Mouse (Mus musculus) ES-E14 (cell line): ENCODE data around the gene Nucb1. TPM values are rescaled to one million over a fixed set of nuclear protein-coding genes. Genes with fewer than 3 reads are reported as not detected.
"Not testable (repeated sequence)": the region's sequence is repeated elsewhere in the genome, so short reads cannot be mapped to it uniquely, and the experiment has no call there.

ENCODE experiments used
- DNase-seq: peaks from one replicate; pipeline ENCODE4 v3.0.0-alpha.2; 2013; ENCODE audit warnings: low read depth, low spot score
- H3K27ac ChIP-seq: 2 replicates; pipeline ENCODE4 v1.5.1; 2012; ENCODE audit warnings: low read depth, mild to moderate bottlenecking, low read length, moderate library complexity, mixed read lengths; ENCODE audit not compliant: poor library complexity, insufficient read depth, severe bottlenecking
- H3K36me3 ChIP-seq: 2 replicates; pipeline ENCODE4 v1.6.1; 2012; ENCODE audit warnings: mild to moderate bottlenecking, low read length, moderate library complexity, mixed read lengths; ENCODE audit not compliant: control insufficient read depth, poor library complexity, insufficient read depth, severe bottlenecking
- H3K4me1 ChIP-seq, 2 experiments: fragments of 150-350 bp in 1 of 2; sonication (generic) in 1 of 2; 2 replicates each; pipeline ENCODE4 v1.6.1; 2012; ENCODE audit warnings: low read length in 2 of 2, mild to moderate bottlenecking in 1 of 2, mixed read lengths in 1 of 2; ENCODE audit not compliant: control insufficient read depth in 2 of 2, insufficient read depth in 2 of 2, poor library complexity in 1 of 2
- H3K4me3 ChIP-seq, 2 experiments: fragments of 150-350 bp in 1 of 2; sonication (generic) in 1 of 2; 2 replicates each; pipeline ENCODE4 v1.5.1; 2012; ENCODE audit warnings: low read length in 2 of 2, low read depth in 1 of 2, mild to moderate bottlenecking in 1 of 2, mixed read lengths in 1 of 2; ENCODE audit not compliant: insufficient read depth in 1 of 2, poor library complexity in 1 of 2, severe bottlenecking in 1 of 2
- H3K9ac ChIP-seq: 2 replicates; pipeline ENCODE4 v1.6.1; 2012; ENCODE audit warnings: low read depth, mild to moderate bottlenecking, low read length, mixed read lengths; ENCODE audit not compliant: poor library complexity, insufficient read depth, severe bottlenecking
- H3K9me3 ChIP-seq: fragments of 150-350 bp; sonication (generic); 2 replicates; pipeline ENCODE4 v1.6.1; 2012; ENCODE audit warnings: low read depth, mild to moderate bottlenecking, low read length; ENCODE audit not compliant: control insufficient read depth, insufficient read depth
- CHD2 ChIP-seq: IDR thresholded peaks from 2 replicates; pipeline ENCODE4 v1.6.1; 2014; ENCODE audit warnings: mild to moderate bottlenecking, low read depth, low read length, inconsistent platforms
- HCFC1 ChIP-seq: IDR thresholded peaks from 2 replicates; pipeline ENCODE4 v1.6.1; 2012; ENCODE audit warnings: low read length, inconsistent platforms, borderline replicate concordance; ENCODE audit not compliant: insufficient read depth
- MAFK ChIP-seq: IDR thresholded peaks from 2 replicates; pipeline ENCODE4 v1.6.1; 2014; ENCODE audit warnings: mild to moderate bottlenecking, low read depth, low read length, inconsistent platforms; ENCODE audit not compliant: insufficient read depth
- ZC3H11A ChIP-seq: IDR thresholded peaks from 2 replicates; pipeline ENCODE4 v1.6.1; 2012; ENCODE audit warnings: low read depth, mild to moderate bottlenecking, inconsistent platforms, low read length, borderline replicate concordance
- ZNF384 ChIP-seq: IDR thresholded peaks from 2 replicates; pipeline ENCODE4 v1.6.1; 2012; ENCODE audit warnings: low read depth, low read length, inconsistent platforms
- in situ Hi-C, 2 experiments: fragments of 600-800 bp; cut with MboI; formaldehyde crosslinking; loops; one replicate each; pipeline ENCODE4 v1.15.1; 2025; ENCODE audit warnings: low sequenced_read_pairs in 2 of 2, inconsistent platforms in 1 of 2; ENCODE audit not compliant: unreplicated experiment in 2 of 2
- total RNA-seq: library from RNA; depleted of rRNA; stranded (reverse); fragments of 300-350 nt; gene quantifications from 2 replicates; pipeline ENCODE4 v1.2.3, GENCODE M21; 2012

Gene Nucb1
- total RNA-seq, 1 experiment = 131 TPM

DNA sequence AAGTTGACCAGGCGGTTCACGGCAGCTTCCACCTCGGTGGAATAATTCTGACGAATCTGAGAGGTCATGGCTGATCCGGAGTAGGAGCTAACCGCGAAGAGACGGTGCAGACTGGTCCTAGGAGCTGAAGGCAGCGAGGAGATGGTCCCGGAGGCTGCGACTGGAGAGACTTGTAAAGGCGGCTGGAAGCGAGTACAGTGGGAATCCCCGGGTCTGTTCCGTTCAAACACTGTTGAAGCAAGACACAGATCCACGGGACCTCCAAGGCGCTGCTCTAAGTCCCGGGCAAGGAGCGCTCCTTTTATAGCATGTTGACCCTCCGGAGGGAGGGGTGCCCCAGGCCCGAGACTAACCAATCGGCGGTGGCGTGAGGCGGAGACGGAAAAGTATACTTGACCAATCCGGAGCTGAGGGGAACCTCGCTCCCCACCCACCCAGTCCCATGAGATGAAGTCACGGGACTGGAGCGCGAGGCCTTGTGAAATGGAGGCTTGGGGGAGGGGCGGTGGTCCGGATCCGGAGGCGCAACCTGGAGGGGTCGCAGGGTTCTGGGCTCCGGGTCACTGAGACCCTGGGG, 50.6 kb downstream of the Nucb1 start, which contains the start of gene Ftl1:
Ftl1 (minus strand) TSS at position 321 of the 577 bp plus-strand sequence.
- peaks cover 0 to 16% of the 10 kb centered on the region in 2 experiments; a peak in 1 of 4 replicates for H3K4me1 ChIP-seq
- H3K9me3 ChIP-seq, in situ Hi-C loops: not testable (repeated sequence)
- peak within 1 kb of the TSS; percentile 99 for H3K27ac ChIP-seq
- peak within 1 kb of the TSS; percentile 80 for H3K9ac ChIP-seq
- H3K4me3 ChIP-seq = peak within 1 kb of the TSS; percentile 75 to 93
- peak; percentile 52 for TF ChIP-seq CHD2
- peak; percentile 50; the same call in 1 of the 2 replicates for TF ChIP-seq HCFC1
- peaks cover 47% of the 10 kb centered on the region for H3K36me3 ChIP-seq
- peak; percentile 97 for DNase-seq

DNA sequence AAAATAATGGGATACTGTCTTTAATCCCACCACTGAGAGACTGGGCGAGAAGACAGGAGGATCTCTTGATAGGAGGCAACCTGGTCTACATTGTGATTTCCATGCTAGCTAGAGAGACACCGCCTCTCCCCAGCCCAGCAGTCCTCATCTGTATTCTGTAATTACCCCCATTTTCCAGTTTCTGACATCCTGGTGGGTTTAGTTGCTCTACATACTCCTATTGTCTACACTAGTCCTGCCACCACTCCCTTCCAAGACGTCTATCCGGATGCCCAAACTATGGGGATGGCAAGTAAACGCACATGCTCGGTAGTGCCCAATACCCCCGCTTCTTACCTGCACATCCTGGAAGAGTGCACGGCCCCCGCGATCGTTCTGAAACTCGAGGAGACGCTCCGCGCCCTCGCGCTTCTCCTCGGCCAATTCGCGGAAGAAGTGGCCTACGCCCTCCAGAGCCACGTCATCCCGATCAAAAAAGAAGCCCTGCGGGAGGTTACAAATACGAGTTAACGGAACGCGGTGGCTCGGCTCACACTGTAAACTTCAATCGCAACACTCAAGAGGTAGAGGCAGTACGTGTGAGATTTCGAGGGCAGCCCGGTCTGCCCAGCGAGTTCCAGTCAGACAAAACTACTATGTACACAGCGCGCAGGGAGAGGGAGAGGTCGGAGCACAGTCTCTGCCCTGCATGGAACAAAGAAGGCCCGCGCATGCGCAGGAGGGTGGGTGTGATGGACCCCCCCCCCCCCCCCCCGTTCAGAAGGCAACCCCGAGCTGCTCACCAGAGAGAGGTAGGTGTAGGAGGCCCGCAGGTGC, 51.2 kb downstream of the Nucb1 start:
- TF ChIP-seq ZNF384 (no peak), ZC3H11A (no peak), MAFK (no peak), CHD2 (no peak), HCFC1 (no peak; the same call in 1 of the 2 replicates)
- DNase-seq = no peak
- Histone ChIP-seq H3K36me3 (peaks cover 47% of the 10 kb centered on the region), H3K9ac (peak overlapping the region; percentile 79), H3K27ac (peak overlapping the region; percentile 57), H3K4me3 (peak overlapping the region; percentile 75 to 93), H3K4me1 (peaks cover 0 to 16% of the 10 kb centered on the region in 2 experiments; a peak in 1 of 4 replicates), H3K9me3 (no peaks in the 10 kb centered on the region)
- in situ Hi-C loops = no loop called here

DNA sequence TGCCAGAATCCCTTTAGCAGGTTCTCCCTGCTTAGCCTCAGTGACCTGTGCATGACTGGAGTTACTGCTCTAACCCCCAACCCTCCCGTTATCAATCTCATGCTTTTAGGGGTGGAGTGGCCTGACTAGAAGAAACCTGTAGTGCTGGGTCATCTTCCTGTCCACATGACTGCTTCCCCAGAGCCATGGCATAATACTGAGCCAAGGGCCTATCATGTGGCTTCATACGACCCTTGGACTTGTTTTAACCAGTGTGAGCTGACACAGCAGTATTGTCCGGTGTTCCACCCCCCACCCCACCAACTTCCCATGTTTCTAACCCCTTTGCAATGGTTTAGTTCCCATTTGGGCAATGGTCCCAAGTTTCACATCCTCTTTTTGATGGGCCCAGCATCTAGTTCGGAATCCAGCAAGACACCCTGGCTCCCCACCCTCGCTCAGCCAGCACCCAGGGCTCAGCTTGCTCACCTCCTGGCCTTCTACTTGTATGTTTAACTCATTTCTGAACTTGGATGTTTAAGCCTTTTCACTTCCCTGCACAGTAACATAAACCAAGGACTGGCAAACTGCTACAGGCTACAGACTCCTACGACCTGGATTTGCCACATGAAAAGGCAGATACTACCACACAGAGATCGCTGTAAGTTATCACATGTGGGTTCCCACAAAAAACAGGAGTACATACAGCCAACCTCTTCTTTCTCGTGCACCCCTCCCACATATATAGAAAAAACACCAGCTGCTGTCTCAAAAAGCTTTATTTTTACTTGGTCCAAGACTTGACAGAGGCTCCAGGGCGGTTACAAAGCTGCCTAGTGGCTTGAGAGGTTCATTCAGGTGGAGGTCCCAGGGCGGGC, 52.8 kb downstream of the Nucb1 start:
- H3K9ac ChIP-seq = peak overlapping the region; percentile 79; the same call in 1 of the 2 replicates
- no peak for DNase-seq
- no peaks in the 10 kb centered on the region for H3K9me3 ChIP-seq
- TF ChIP-seq HCFC1 (0 out of 2 replicates have a peak, but pooled peaks have one; percentile 45), ZNF384 (no peak), CHD2 (peak; percentile 56; the same call in 1 of the 2 replicates), ZC3H11A (no peak), MAFK (peak; percentile 96)
- in situ Hi-C loops = no loop called here
- no peak overlapping the region for H3K27ac ChIP-seq
- peak overlapping the region in 1 of 2 experiments; percentile 75; a peak in 2 of 4 replicates for H3K4me3 ChIP-seq
- H3K4me1 ChIP-seq = peaks cover 0 to 16% of the 10 kb centered on the region in 2 experiments; a peak in 1 of 4 replicates
- peaks cover 39% of the 10 kb centered on the region for H3K36me3 ChIP-seq

DNA sequence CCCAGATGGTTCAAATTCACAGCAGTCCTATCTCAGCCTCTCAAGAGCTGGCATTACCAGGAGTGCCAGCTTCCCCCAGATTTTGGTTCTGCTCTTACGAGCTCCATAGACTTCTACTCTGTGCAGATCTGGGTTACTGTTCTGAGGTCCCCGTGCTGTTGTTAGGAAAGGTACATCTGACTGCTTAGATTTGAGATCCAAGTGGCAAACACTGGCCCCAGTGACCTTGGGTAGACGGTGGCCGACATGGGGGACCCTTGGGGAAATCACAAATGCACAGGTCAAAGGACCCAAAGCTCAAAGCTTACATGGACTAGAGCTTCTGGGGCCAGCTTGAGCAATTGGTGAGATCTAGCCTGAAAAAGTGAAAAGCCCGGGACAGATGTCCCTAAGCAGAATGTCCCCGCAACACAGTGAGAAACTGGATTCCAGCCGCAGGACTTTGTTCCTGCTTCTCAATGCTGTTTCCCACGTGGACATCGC, 53.4 kb downstream of the Nucb1 start:
- TF ChIP-seq HCFC1 = no peak
- no peak; the same call in 1 of the 2 replicates for TF ChIP-seq CHD2
- no peak for TF ChIP-seq MAFK
- TF ChIP-seq ZNF384 = no peak
- TF ChIP-seq ZC3H11A = no peak
- in situ Hi-C loops = no loop called here
- no peak overlapping the region for H3K27ac ChIP-seq
- H3K9ac ChIP-seq = peak overlapping the region; percentile 14; the same call in 1 of the 2 replicates
- H3K9me3 ChIP-seq = no peaks in the 10 kb centered on the region
- peak overlapping the region in 1 of 2 experiments; percentile 75; a peak in 2 of 4 replicates for H3K4me3 ChIP-seq
- H3K4me1 ChIP-seq = peaks cover 0 to 17% of the 10 kb centered on the region in 2 experiments; a peak in 1 of 4 replicates
- DNase-seq = no peak
- H3K36me3 ChIP-seq = peaks cover 38% of the 10 kb centered on the region
